Mouse (Mus musculus): ENCODE data around the gene Tmem266. TPM values are rescaled to one million over a fixed set of nuclear protein-coding genes. Genes with fewer than 3 reads are reported as not detected.
A peak's percentile ranks its signal among the peaks of the same experiment; 100 is the strongest.

Tmem266 gene
- polyA plus RNA-seq, 1 experiment from 2014 or later, result not detected

GRCm38 (mm10) chr9:55404976-55405702 is 78.4 kb downstream of the Tmem266 start:
- WGBS (ENCODE audit: insufficient replicate concordance), result 44% methylated on average over 6 of the region's 6 CpGs
- no peak overlapping the region for H3K9ac ChIP-seq
- H3K4me1 ChIP-seq (replicated peaks), result no peaks in the 10 kb centered on the region
- H3K27me3 ChIP-seq, result no peaks in the 10 kb centered on the region
- ATAC-seq (ENCODE audit: low read depth) (no peak), DNase-seq (no peak)
- H3K27ac ChIP-seq, result no peak overlapping the region
- H3K4me2 ChIP-seq, result no peak overlapping the region
- no peak overlapping the region for H3K4me3 ChIP-seq (replicated peaks)
- H3K9me3 ChIP-seq (replicated peaks), result no peaks in the 10 kb centered on the region
- no peaks in the 10 kb centered on the region for H3K36me3 ChIP-seq

- DNase-seq (no peak), ATAC-seq (ENCODE audit: low read depth) (no peak)
- WGBS (ENCODE audit: insufficient replicate concordance), result 88% methylated on average over 2 of the region's 2 CpGs
- H3K9me3 ChIP-seq (replicated peaks), result no peaks in the 10 kb centered on the region
- no peak overlapping the region for H3K27ac ChIP-seq
- H3K4me2 ChIP-seq, result no peak overlapping the region
- no peak overlapping the region for H3K9ac ChIP-seq
- no peak overlapping the region for H3K4me3 ChIP-seq (replicated peaks)
- no peaks in the 10 kb centered on the region for H3K27me3 ChIP-seq
- H3K36me3 ChIP-seq, result no peaks in the 10 kb centered on the region
- no peaks in the 10 kb centered on the region for H3K4me1 ChIP-seq (replicated peaks)
These were observed 80.1 kb downstream of the Tmem266 start for GRCm38 (mm10) chr9:55406773-55407172.

GRCm38 (mm10) chr9:55408851-55409250 is 82.1 kb downstream of the Tmem266 start:
- H3K9me3 ChIP-seq (replicated peaks), result no peaks in the 10 kb centered on the region
- DNase-seq (no peak), ATAC-seq (ENCODE audit: low read depth) (no peak)
- H3K4me1 ChIP-seq (replicated peaks), result no peaks in the 10 kb centered on the region
- H3K27ac ChIP-seq, result no peak overlapping the region
- no peaks in the 10 kb centered on the region for H3K36me3 ChIP-seq
- H3K9ac ChIP-seq, result no peak overlapping the region
- no peak overlapping the region for H3K4me3 ChIP-seq (replicated peaks)
- WGBS (ENCODE audit: insufficient replicate concordance), result 33% methylated on average over 4 of the region's 4 CpGs
- H3K4me2 ChIP-seq, result no peak overlapping the region
- H3K27me3 ChIP-seq, result no peaks in the 10 kb centered on the region

GRCm38 (mm10) chr9:55409833-55410232 is 83.1 kb downstream of the Tmem266 start:
- WGBS (ENCODE audit: insufficient replicate concordance), result 32% methylated on average over 3 of the region's 3 CpGs
- no peak overlapping the region for H3K27ac ChIP-seq
- H3K27me3 ChIP-seq, result no peaks in the 10 kb centered on the region
- H3K9me3 ChIP-seq (replicated peaks), result no peaks in the 10 kb centered on the region
- no peak overlapping the region for H3K9ac ChIP-seq
- DNase-seq (no peak), ATAC-seq (ENCODE audit: low read depth) (no peak)
- H3K4me2 ChIP-seq, result no peak overlapping the region
- H3K4me1 ChIP-seq (replicated peaks), result no peaks in the 10 kb centered on the region
- no peak overlapping the region for H3K4me3 ChIP-seq (replicated peaks)
- no peaks in the 10 kb centered on the region for H3K36me3 ChIP-seq

- Histone ChIP-seq H3K4me2 (no peak overlapping the region), H3K27me3 (no peaks in the 10 kb centered on the region), H3K9me3 (replicated peaks) (no peaks in the 10 kb centered on the region), H3K4me1 (replicated peaks) (no peaks in the 10 kb centered on the region), H3K9ac (no peak overlapping the region), H3K27ac (no peak overlapping the region), H3K4me3 (replicated peaks) (no peak overlapping the region), H3K36me3 (no peaks in the 10 kb centered on the region)
- WGBS (ENCODE audit: insufficient replicate concordance), result 40% methylated on average over 6 of the region's 6 CpGs
- DNase-seq (no peak), ATAC-seq (ENCODE audit: low read depth) (no peak)
These were observed 83.7 kb downstream of the Tmem266 start for GRCm38 (mm10) chr9:55410430-55410829.

- Histone ChIP-seq H3K4me3 (replicated peaks) (no peak overlapping the region), H3K9ac (no peak overlapping the region), H3K27ac (no peak overlapping the region), H3K4me1 (replicated peaks) (no peaks in the 10 kb centered on the region), H3K36me3 (no peaks in the 10 kb centered on the region), H3K27me3 (no peaks in the 10 kb centered on the region), H3K4me2 (no peak overlapping the region), H3K9me3 (replicated peaks) (no peaks in the 10 kb centered on the region)
- WGBS (ENCODE audit: insufficient replicate concordance), result 31% methylated on average over 6 of the region's 6 CpGs
- DNase-seq (no peak), ATAC-seq (ENCODE audit: low read depth) (no peak)
These were observed 84.4 kb downstream of the Tmem266 start for GRCm38 (mm10) chr9:55411154-55411553.

- Histone ChIP-seq H3K9me3 (replicated peaks) (no peaks in the 10 kb centered on the region), H3K36me3 (no peaks in the 10 kb centered on the region), H3K9ac (no peak overlapping the region), H3K4me2 (no peak overlapping the region), H3K4me1 (replicated peaks) (no peaks in the 10 kb centered on the region), H3K4me3 (replicated peaks) (no peak overlapping the region), H3K27ac (no peak overlapping the region), H3K27me3 (no peaks in the 10 kb centered on the region)
- ATAC-seq (ENCODE audit: low read depth), result no peak
- 69% methylated on average over 3 of the region's 3 CpGs for WGBS (ENCODE audit: insufficient replicate concordance)
- no peak for DNase-seq
These were observed 95.1 kb downstream of the Tmem266 start for GRCm38 (mm10) chr9:55421786-55422185.

- no peak overlapping the region for H3K9ac ChIP-seq
- H3K27ac ChIP-seq, result no peak overlapping the region
- H3K4me3 ChIP-seq (replicated peaks), result no peak overlapping the region
- H3K4me2 ChIP-seq, result no peak overlapping the region
- H3K36me3 ChIP-seq, result no peaks in the 10 kb centered on the region
- ATAC-seq (ENCODE audit: low read depth), result no peak
- WGBS (ENCODE audit: insufficient replicate concordance), result 63% methylated on average over 14 of the region's 14 CpGs
- H3K9me3 ChIP-seq (replicated peaks), result no peaks in the 10 kb centered on the region
- no peaks in the 10 kb centered on the region for H3K27me3 ChIP-seq
- no peaks in the 10 kb centered on the region for H3K4me1 ChIP-seq (replicated peaks)
- no peak for DNase-seq
These were observed 97.0 kb downstream of the Tmem266 start for GRCm38 (mm10) chr9:55423451-55424424.

- Histone ChIP-seq H3K36me3 (no peaks in the 10 kb centered on the region), H3K9me3 (replicated peaks) (no peaks in the 10 kb centered on the region), H3K27me3 (peaks cover 8% of the 10 kb centered on the region; the same call in 1 of the 2 replicates), H3K9ac (no peak overlapping the region), H3K4me3 (replicated peaks) (no peak overlapping the region), H3K27ac (no peak overlapping the region), H3K4me1 (replicated peaks) (0 out of 2 replicates have a peak, but pooled peaks cover 5% of the 10 kb centered on the region), H3K4me2 (no peak overlapping the region)
- DNase-seq (no peak), ATAC-seq (ENCODE audit: low read depth) (no peak)
- WGBS (ENCODE audit: insufficient replicate concordance), result 60% methylated on average over 7 of the region's 7 CpGs
These were observed 98.6 kb downstream of the Tmem266 start for GRCm38 (mm10) chr9:55425271-55425810.

- H3K27ac ChIP-seq, result no peak overlapping the region
- peaks cover 16% of the 10 kb centered on the region for H3K27me3 ChIP-seq
- ATAC-seq (ENCODE audit: low read depth) (peak; percentile 47; the same call in 1 of the 2 replicates), DNase-seq (peak; percentile 48)
- no peaks in the 10 kb centered on the region for H3K36me3 ChIP-seq
- 0 out of 2 replicates have a peak, but pooled peaks cover 5% of the 10 kb centered on the region for H3K4me1 ChIP-seq (replicated peaks)
- H3K9me3 ChIP-seq (replicated peaks), result no peaks in the 10 kb centered on the region
- no peak overlapping the region for H3K4me2 ChIP-seq
- WGBS (ENCODE audit: insufficient replicate concordance), result 31% methylated on average over 12 of the region's 12 CpGs
- no peak overlapping the region for H3K4me3 ChIP-seq (replicated peaks)
- H3K9ac ChIP-seq, result no peak overlapping the region
These were observed 102.7 kb downstream of the Tmem266 start for GRCm38 (mm10) chr9:55429242-55429975.

GRCm38 (mm10) chr9:55430133-55430532 is 103.4 kb downstream of the Tmem266 start:
- no peak overlapping the region for H3K4me3 ChIP-seq (replicated peaks)

More at GRCm38 (mm10) chr9:55430133-55430532, 103.4 kb downstream of the Tmem266 start:
- no peak overlapping the region for H3K9ac ChIP-seq
- no peaks in the 10 kb centered on the region for H3K36me3 ChIP-seq
- peaks cover 16% of the 10 kb centered on the region for H3K27me3 ChIP-seq
- ATAC-seq (ENCODE audit: low read depth) (no peak), DNase-seq (no peak)
- 39% methylated on average over 20 of the region's 20 CpGs for WGBS (ENCODE audit: insufficient replicate concordance)
- H3K9me3 ChIP-seq (replicated peaks), result no peaks in the 10 kb centered on the region
- 0 out of 2 replicates have a peak overlapping the region, but pooled peaks have one; percentile 17 for H3K4me2 ChIP-seq
- 0 out of 2 replicates have a peak, but pooled peaks cover 5% of the 10 kb centered on the region for H3K4me1 ChIP-seq (replicated peaks)
- H3K27ac ChIP-seq, result no peak overlapping the region

Data from liver, embryonic 13.5 days (tissue).